Mouse (Mus musculus) adrenal gland, postnatal 10 days (tissue): ENCODE measurements around the gene Hnrnpa1. TPM values are rescaled to one million over a fixed set of nuclear protein-coding genes. Genes with fewer than 3 reads are reported as not detected.
A peak's percentile ranks its signal among the peaks of the same experiment; 100 is the strongest.

Experiments
- DNase-seq: peaks from one replicate; pipeline ENCODE4 v3.0.0; 2021; ENCODE audit warnings: mixed read lengths
- long read RNA-seq, 2 experiments: library from polyadenylated mRNA; stranded (forward); transcript quantifications; one replicate each; pipeline ENCODE4 v2.0.0; 2021
- total RNA-seq, 2 experiments: library from RNA; stranded (reverse); gene quantifications; 2 replicates each; pipeline ENCODE4 v1.2.3; 2021

Gene Hnrnpa1
- 100 to 1,000 TPM; 248 to 299 TPM for total RNA-seq
- long read RNA-seq, experiment 1, transcript Hnrnpa1-203 (11 exons, 1,283 nt): minor isoform, 43 of 262 reads
- long read RNA-seq, experiment 1, transcript Hnrnpa1-202 (10 exons, 1,737 nt): major isoform, 167 of 262 reads
- long read RNA-seq, experiment 1, transcript Hnrnpa1-201 (11 exons, 1,918 nt): minor isoform, 24 of 262 reads
- long read RNA-seq, experiment 1, partial matches to known transcripts: 13 of 262 reads
- long read RNA-seq, experiment 1, other reads (novel, unspliced or antisense): 15 of 262 reads
- long read RNA-seq, experiment 2, transcript Hnrnpa1-203 (11 exons, 1,283 nt): minor isoform, 10 of 122 reads
- long read RNA-seq, experiment 2, transcript Hnrnpa1-201 (11 exons, 1,918 nt): minor isoform, 14 of 122 reads
- long read RNA-seq, experiment 2, transcript Hnrnpa1-202 (10 exons, 1,737 nt): major isoform, 68 of 122 reads
- long read RNA-seq, experiment 2, partial matches to known transcripts: 20 of 122 reads
- long read RNA-seq, experiment 2, other reads (novel, unspliced or antisense): 10 of 122 reads

GRCm38 (mm10) chr15:103240160-103241028, at the start of gene Hnrnpa1:
Gene Hnrnpa1 (plus strand): TSS chr15:103240432.
- peak; percentile 92 for DNase-seq

GRCm38 (mm10) chr15:103190531-103191462, 49.4 kb upstream of the Hnrnpa1 start:
- peak; percentile 77 for DNase-seq

- no peak for DNase-seq
Observed at GRCm38 (mm10) chr15:103193606-103194005, 46.6 kb upstream of the Hnrnpa1 start.

GRCm38 (mm10) chr15:103196835-103197234, 43.4 kb upstream of the Hnrnpa1 start:
- DNase-seq: no peak

- no peak for DNase-seq
Observed at GRCm38 (mm10) chr15:103197785-103198184, 42.4 kb upstream of the Hnrnpa1 start.

- no peak for DNase-seq
Observed at GRCm38 (mm10) chr15:103202088-103202793, 38.0 kb upstream of the Hnrnpa1 start.

GRCm38 (mm10) chr15:103205156-103205555, 35.1 kb upstream of the Hnrnpa1 start:
- DNase-seq: no peak

- DNase-seq: no peak
Observed at GRCm38 (mm10) chr15:103214149-103214548, 26.1 kb upstream of the Hnrnpa1 start.

GRCm38 (mm10) chr15:103214971-103215907, 25.0 kb upstream of the Hnrnpa1 start:
- peak; percentile 92 for DNase-seq

GRCm38 (mm10) chr15:103216052-103216451, 24.2 kb upstream of the Hnrnpa1 start:
- no peak for DNase-seq

GRCm38 (mm10) chr15:103220785-103221184, 19.4 kb upstream of the Hnrnpa1 start:
- peak; percentile 78 for DNase-seq

- peak; percentile 30 for DNase-seq
Observed at GRCm38 (mm10) chr15:103221386-103221785, 18.8 kb upstream of the Hnrnpa1 start.

- DNase-seq: no peak
Observed at GRCm38 (mm10) chr15:103224161-103224560, 16.1 kb upstream of the Hnrnpa1 start.

- DNase-seq: no peak
Observed at GRCm38 (mm10) chr15:103227022-103227421, 13.2 kb upstream of the Hnrnpa1 start.

- DNase-seq: no peak
Observed at GRCm38 (mm10) chr15:103227572-103227971, 12.7 kb upstream of the Hnrnpa1 start.

GRCm38 (mm10) chr15:103228904-103229303, 11.3 kb upstream of the Hnrnpa1 start:
- DNase-seq: no peak

GRCm38 (mm10) chr15:103233119-103233518, 7.1 kb upstream of the Hnrnpa1 start:
- no peak for DNase-seq

GRCm38 (mm10) chr15:103237295-103237694, 2.9 kb upstream of the Hnrnpa1 start:
- no peak for DNase-seq

- DNase-seq: peak; percentile 94
Observed at GRCm38 (mm10) chr15:103239130-103239684, 1.0 kb upstream of the Hnrnpa1 start.
